Mouse (Mus musculus): ENCODE measurements around the gene Vmn1r88. TPM values are rescaled to one million over a fixed set of nuclear protein-coding genes. Genes with fewer than 3 reads are reported as not detected.

The Vmn1r88 gene
- polyA plus RNA-seq (2015; fragmentation: Illumina TruSeq; extraction: RNeasy Lipid Tissue Mini Kit (QIAGEN cat#74804); ENCODE audit: low read depth, low replicate concordance), result not detected

GRCm38 (mm10) chr7:13159268-13159667, at the start of gene Vmn1r88:
TSS of gene Vmn1r88 (plus strand) at chr7:13159568.

GRCm38 (mm10) chr7:13119817-13120216, 39.6 kb upstream of the Vmn1r88 start, which contains the start of gene Vmn1r86:
TSS of gene Vmn1r86 (minus strand) at chr7:13119917.

GRCm38 (mm10) chr7:13140057-13140456, 19.3 kb upstream of the Vmn1r88 start, which contains the start of gene Vmn1r87:
TSS of gene Vmn1r87 (minus strand) at chr7:13140157.

GRCm38 (mm10) chr7:13212720-13213119, 53.4 kb downstream of the Vmn1r88 start, which contains the start of gene Vmn1r89:
TSS of gene Vmn1r89 (plus strand) at chr7:13213020.

Other genes with a start within 250 kb of the Vmn1r88 start
- 684 TPM for gene Rps5, start 237.3 kb upstream of the Vmn1r88 start, polyA plus RNA-seq (2015; fragmentation: Illumina TruSeq; extraction: RNeasy Lipid Tissue Mini Kit (QIAGEN cat#74804); ENCODE audit: low read depth, low replicate concordance)
- 1.1 TPM for gene Rnf225, start 232.2 kb upstream of the Vmn1r88 start, polyA plus RNA-seq (2015; fragmentation: Illumina TruSeq; extraction: RNeasy Lipid Tissue Mini Kit (QIAGEN cat#74804); ENCODE audit: low read depth, low replicate concordance)
- 6.7 TPM for gene Zfp324, start 193.7 kb upstream of the Vmn1r88 start, polyA plus RNA-seq (2015; fragmentation: Illumina TruSeq; extraction: RNeasy Lipid Tissue Mini Kit (QIAGEN cat#74804); ENCODE audit: low read depth, low replicate concordance)
- gene Zfp446, start 181.7 kb upstream of the Vmn1r88 start, polyA plus RNA-seq (2015; fragmentation: Illumina TruSeq; extraction: RNeasy Lipid Tissue Mini Kit (QIAGEN cat#74804); ENCODE audit: low read depth, low replicate concordance), result 7.9 TPM
- 0.98 TPM for gene Slc27a5, start 161.4 kb upstream of the Vmn1r88 start, polyA plus RNA-seq (2015; fragmentation: Illumina TruSeq; extraction: RNeasy Lipid Tissue Mini Kit (QIAGEN cat#74804); ENCODE audit: low read depth, low replicate concordance)
- 177 TPM for gene Trim28, start 160.5 kb upstream of the Vmn1r88 start, polyA plus RNA-seq (2015; fragmentation: Illumina TruSeq; extraction: RNeasy Lipid Tissue Mini Kit (QIAGEN cat#74804); ENCODE audit: low read depth, low replicate concordance)
- gene Zbtb45, start 149.5 kb upstream of the Vmn1r88 start, polyA plus RNA-seq (2015; fragmentation: Illumina TruSeq; extraction: RNeasy Lipid Tissue Mini Kit (QIAGEN cat#74804); ENCODE audit: low read depth, low replicate concordance), result 22.8 TPM
- gene Chmp2a, start 124.8 kb upstream of the Vmn1r88 start, polyA plus RNA-seq (2015; fragmentation: Illumina TruSeq; extraction: RNeasy Lipid Tissue Mini Kit (QIAGEN cat#74804); ENCODE audit: low read depth, low replicate concordance), result 240 TPM
- 279 TPM for gene Ube2m, start 121.3 kb upstream of the Vmn1r88 start, polyA plus RNA-seq (2015; fragmentation: Illumina TruSeq; extraction: RNeasy Lipid Tissue Mini Kit (QIAGEN cat#74804); ENCODE audit: low read depth, low replicate concordance)
- 7.7 TPM for gene Mzf1, start 104.8 kb upstream of the Vmn1r88 start, polyA plus RNA-seq (2015; fragmentation: Illumina TruSeq; extraction: RNeasy Lipid Tissue Mini Kit (QIAGEN cat#74804); ENCODE audit: low read depth, low replicate concordance)
- gene Vmn1r85, start 64.4 kb upstream of the Vmn1r88 start, polyA plus RNA-seq (2015; fragmentation: Illumina TruSeq; extraction: RNeasy Lipid Tissue Mini Kit (QIAGEN cat#74804); ENCODE audit: low read depth, low replicate concordance), result not detected
- not detected for gene Vmn1r86, start 39.7 kb upstream of the Vmn1r88 start, polyA plus RNA-seq (2015; fragmentation: Illumina TruSeq; extraction: RNeasy Lipid Tissue Mini Kit (QIAGEN cat#74804); ENCODE audit: low read depth, low replicate concordance)
- gene Vmn1r87, start 19.4 kb upstream of the Vmn1r88 start, polyA plus RNA-seq (2015; fragmentation: Illumina TruSeq; extraction: RNeasy Lipid Tissue Mini Kit (QIAGEN cat#74804); ENCODE audit: low read depth, low replicate concordance), result not detected
- not detected for gene Vmn1r89, start 53.5 kb downstream of the Vmn1r88 start, polyA plus RNA-seq (2015; fragmentation: Illumina TruSeq; extraction: RNeasy Lipid Tissue Mini Kit (QIAGEN cat#74804); ENCODE audit: low read depth, low replicate concordance)
- gene Lig1, start 117.7 kb downstream of the Vmn1r88 start, polyA plus RNA-seq (2015; fragmentation: Illumina TruSeq; extraction: RNeasy Lipid Tissue Mini Kit (QIAGEN cat#74804); ENCODE audit: low read depth, low replicate concordance), result 9.6 TPM
- 10.1 TPM for gene Zswim9, start 119.2 kb downstream of the Vmn1r88 start, polyA plus RNA-seq (2015; fragmentation: Illumina TruSeq; extraction: RNeasy Lipid Tissue Mini Kit (QIAGEN cat#74804); ENCODE audit: low read depth, low replicate concordance)
- 0.40 TPM for gene Pla2g4c, start 165.1 kb downstream of the Vmn1r88 start, polyA plus RNA-seq (2015; fragmentation: Illumina TruSeq; extraction: RNeasy Lipid Tissue Mini Kit (QIAGEN cat#74804); ENCODE audit: low read depth, low replicate concordance)
- gene Cabp5, start 238.6 kb downstream of the Vmn1r88 start, polyA plus RNA-seq (2015; fragmentation: Illumina TruSeq; extraction: RNeasy Lipid Tissue Mini Kit (QIAGEN cat#74804); ENCODE audit: low read depth, low replicate concordance), result not detected